Mouse (Mus musculus): ENCODE data around the gene Mapkapk5. TPM values are rescaled to one million over a fixed set of nuclear protein-coding genes. Genes with fewer than 3 reads are reported as not detected.

The Mapkapk5 gene
- polyA plus RNA-seq, 1 experiment from 2014 or later: 52.1 TPM

DNA sequence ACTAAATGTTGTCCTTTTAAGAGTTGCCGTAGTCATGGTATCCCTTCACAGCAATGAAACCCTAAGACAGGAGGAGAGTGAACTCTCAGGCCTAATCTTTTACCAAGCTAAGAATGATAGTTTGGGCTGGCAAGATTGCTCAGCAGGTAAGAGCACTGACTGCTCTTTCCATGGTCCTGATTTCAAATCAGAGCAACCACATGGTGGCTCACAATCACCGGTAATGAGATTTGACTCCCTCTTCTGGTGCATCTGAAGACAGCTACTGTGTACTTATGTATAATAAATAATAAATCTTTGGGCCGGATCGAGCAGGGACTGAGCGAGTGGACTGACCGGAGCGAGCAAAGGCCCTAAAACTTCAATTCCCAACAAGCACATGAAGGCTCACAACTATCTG, 4.5 kb downstream of the Mapkapk5 start:
- ATAC-seq (ENCODE audit: low FRiP score): no peak
- no peak overlapping the region for H3K4me3 ChIP-seq (ENCODE audit: low read depth, low read length)
- no peak overlapping the region for H3K9ac ChIP-seq (ENCODE audit: low read length)
- H3K9me3 ChIP-seq (ENCODE audit: control insufficient read depth, low read length): no peaks in the 10 kb centered on the region
- peaks cover 11% of the 10 kb centered on the region for H3K4me1 ChIP-seq (ENCODE audit: control insufficient read depth, insufficient read depth, low read length)
- no peak overlapping the region for H3K4me2 ChIP-seq
- 92% methylated on average over 7 of the region's 7 CpGs for WGBS
- DNase-seq (ENCODE audit: low spot score, missing footprints): no peak
- no peaks in the 10 kb centered on the region for H3K36me3 ChIP-seq (ENCODE audit: control insufficient read depth, insufficient read depth, low read length)
- no peaks in the 10 kb centered on the region for H3K27me3 ChIP-seq (ENCODE audit: control insufficient read depth, insufficient read depth, low read length)
- H3K27ac ChIP-seq (ENCODE audit: low read depth, low read length): no peak overlapping the region

DNA sequence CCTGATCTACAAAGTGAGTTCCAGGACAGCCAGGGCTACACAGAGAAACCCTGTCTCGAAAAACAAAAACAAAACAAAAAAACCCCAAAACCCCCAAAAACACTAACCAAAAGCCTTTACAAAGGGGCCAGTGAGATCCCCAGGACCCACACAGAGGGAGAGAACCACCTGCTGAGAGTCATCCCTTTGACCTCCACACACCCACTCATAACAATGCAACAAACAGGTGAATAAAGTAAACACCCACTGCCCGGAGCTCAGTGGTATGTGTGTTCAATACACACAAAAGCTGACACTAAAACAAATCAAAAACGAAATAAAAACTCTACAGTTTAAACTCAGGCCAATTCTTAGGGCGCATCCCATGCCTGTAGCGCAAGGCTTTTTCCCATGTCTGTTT, 5.6 kb downstream of the Mapkapk5 start:
- no peak overlapping the region for H3K27ac ChIP-seq (ENCODE audit: low read depth, low read length)
- ATAC-seq (ENCODE audit: low FRiP score): no peak
- H3K27me3 ChIP-seq (ENCODE audit: control insufficient read depth, insufficient read depth, low read length): no peaks in the 10 kb centered on the region
- no peak for DNase-seq (ENCODE audit: low spot score, missing footprints)
- H3K36me3 ChIP-seq (ENCODE audit: control insufficient read depth, insufficient read depth, low read length): peaks cover 4% of the 10 kb centered on the region
- no peaks in the 10 kb centered on the region for H3K9me3 ChIP-seq (ENCODE audit: control insufficient read depth, low read length)
- H3K9ac ChIP-seq (ENCODE audit: low read length): no peak overlapping the region
- H3K4me3 ChIP-seq (ENCODE audit: low read depth, low read length): no peak overlapping the region
- H3K4me1 ChIP-seq (ENCODE audit: control insufficient read depth, insufficient read depth, low read length): peaks cover 11% of the 10 kb centered on the region
- 95% methylated on average over 5 of the region's 5 CpGs for WGBS
- no peak overlapping the region for H3K4me2 ChIP-seq

DNA sequence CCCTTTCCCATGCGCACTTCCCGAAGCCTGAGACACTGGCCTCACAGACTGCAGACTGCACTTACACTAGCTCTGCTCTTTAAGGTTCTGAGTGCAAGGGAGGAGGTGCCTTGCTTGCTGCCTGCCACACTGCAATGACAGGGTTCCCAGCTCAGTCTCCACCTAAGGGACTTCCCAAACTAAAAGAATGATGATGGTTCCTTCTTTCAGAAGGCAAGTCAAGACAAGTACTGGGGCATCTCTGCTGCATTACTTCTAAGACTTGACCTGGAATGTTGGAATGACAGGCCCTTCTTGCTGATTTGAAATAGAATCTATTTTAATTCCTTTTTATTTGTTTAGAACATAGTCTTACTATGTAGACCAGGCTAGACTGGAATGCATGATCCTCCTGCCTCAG, 8.1 kb downstream of the Mapkapk5 start:
- no peak for ATAC-seq (ENCODE audit: low FRiP score)
- peaks cover 17% of the 10 kb centered on the region for H3K36me3 ChIP-seq (ENCODE audit: control insufficient read depth, insufficient read depth, low read length)
- no peaks in the 10 kb centered on the region for H3K27me3 ChIP-seq (ENCODE audit: control insufficient read depth, insufficient read depth, low read length)
- H3K4me3 ChIP-seq (ENCODE audit: low read depth, low read length): no peak overlapping the region
- H3K27ac ChIP-seq (ENCODE audit: low read depth, low read length): no peak overlapping the region
- H3K9ac ChIP-seq (ENCODE audit: low read length): no peak overlapping the region
- H3K9me3 ChIP-seq (ENCODE audit: control insufficient read depth, low read length): no peaks in the 10 kb centered on the region
- no peak for DNase-seq (ENCODE audit: low spot score, missing footprints)
- WGBS: 98% methylated on average over 2 of the region's 2 CpGs
- no peak overlapping the region for H3K4me2 ChIP-seq
- H3K4me1 ChIP-seq (ENCODE audit: control insufficient read depth, insufficient read depth, low read length): no peaks in the 10 kb centered on the region

DNA sequence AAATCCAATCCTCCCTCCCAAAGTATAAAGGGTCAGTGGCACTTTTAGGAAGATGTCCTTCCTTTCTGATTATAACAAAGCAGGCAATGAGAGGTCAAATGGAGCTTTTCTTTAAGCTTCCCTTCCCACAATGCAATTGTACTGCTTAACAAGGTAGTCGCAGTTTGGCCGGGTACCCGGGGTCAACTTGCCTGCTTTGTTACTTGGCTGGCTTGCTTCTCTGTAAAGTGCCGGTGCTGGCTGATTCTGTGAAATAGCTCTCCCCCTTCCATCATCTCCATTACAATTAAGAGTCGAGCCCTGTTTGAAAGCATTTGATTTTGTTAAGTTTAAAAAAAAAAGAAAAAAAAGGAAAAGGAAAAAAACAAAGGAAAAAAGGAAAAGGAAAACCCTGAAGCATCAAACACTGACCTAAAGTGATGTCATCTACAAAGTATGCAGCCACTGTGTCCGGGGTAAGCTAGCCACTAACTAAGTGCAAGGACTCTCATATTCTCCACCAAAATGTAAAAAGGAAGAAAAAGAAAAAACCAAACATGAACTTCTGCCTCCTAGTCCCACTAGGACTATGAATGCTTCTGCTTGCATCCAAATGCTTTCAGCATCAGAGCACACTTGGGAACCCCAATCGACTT, 8.7 kb downstream of the Mapkapk5 start:
- no peaks in the 10 kb centered on the region for H3K4me1 ChIP-seq (ENCODE audit: control insufficient read depth, insufficient read depth, low read length)
- H3K36me3 ChIP-seq (ENCODE audit: control insufficient read depth, insufficient read depth, low read length): peaks cover 21% of the 10 kb centered on the region
- H3K27me3 ChIP-seq (ENCODE audit: control insufficient read depth, insufficient read depth, low read length): no peaks in the 10 kb centered on the region
- no peak for ATAC-seq (ENCODE audit: low FRiP score)
- H3K9me3 ChIP-seq (ENCODE audit: control insufficient read depth, low read length): no peaks in the 10 kb centered on the region
- H3K4me2 ChIP-seq: no peak overlapping the region
- H3K9ac ChIP-seq (ENCODE audit: low read length): no peak overlapping the region
- no peak overlapping the region for H3K27ac ChIP-seq (ENCODE audit: low read depth, low read length)
- 72% methylated on average over 7 of the region's 7 CpGs for WGBS
- DNase-seq (ENCODE audit: low spot score, missing footprints): no peak
- no peak overlapping the region for H3K4me3 ChIP-seq (ENCODE audit: low read depth, low read length)

DNA sequence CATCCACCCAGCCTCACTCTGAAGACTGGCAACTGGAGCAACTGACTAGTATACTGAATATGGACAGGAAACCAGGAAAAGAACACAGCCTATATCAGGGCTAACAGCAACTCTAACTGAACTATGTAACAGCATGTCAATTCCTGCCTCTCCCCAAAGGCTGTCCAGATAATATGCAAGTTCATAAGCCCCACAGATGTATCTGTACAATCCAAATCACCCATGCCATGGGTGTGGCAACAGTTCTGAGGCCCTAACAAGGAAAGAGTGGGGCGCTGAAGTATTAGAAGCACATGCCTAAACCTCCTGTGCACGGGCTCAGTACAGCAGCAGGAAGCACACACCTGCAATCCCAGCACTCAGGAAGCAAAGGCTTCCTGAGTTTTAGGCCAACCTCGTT, 10.6 kb downstream of the Mapkapk5 start:
- Histone ChIP-seq H3K4me3 (ENCODE audit: low read depth, low read length) (no peak overlapping the region), H3K4me2 (no peak overlapping the region), H3K27me3 (ENCODE audit: control insufficient read depth, insufficient read depth, low read length) (no peaks in the 10 kb centered on the region), H3K9ac (ENCODE audit: low read length) (no peak overlapping the region), H3K36me3 (ENCODE audit: control insufficient read depth, insufficient read depth, low read length) (peaks cover 32% of the 10 kb centered on the region), H3K27ac (ENCODE audit: low read depth, low read length) (no peak overlapping the region), H3K4me1 (ENCODE audit: control insufficient read depth, insufficient read depth, low read length) (no peaks in the 10 kb centered on the region), H3K9me3 (ENCODE audit: control insufficient read depth, low read length) (no peaks in the 10 kb centered on the region)
- ATAC-seq (ENCODE audit: low FRiP score) (no peak), DNase-seq (ENCODE audit: low spot score, missing footprints) (no peak)
- WGBS: 97% methylated on average over 3 of the region's 3 CpGs

DNA sequence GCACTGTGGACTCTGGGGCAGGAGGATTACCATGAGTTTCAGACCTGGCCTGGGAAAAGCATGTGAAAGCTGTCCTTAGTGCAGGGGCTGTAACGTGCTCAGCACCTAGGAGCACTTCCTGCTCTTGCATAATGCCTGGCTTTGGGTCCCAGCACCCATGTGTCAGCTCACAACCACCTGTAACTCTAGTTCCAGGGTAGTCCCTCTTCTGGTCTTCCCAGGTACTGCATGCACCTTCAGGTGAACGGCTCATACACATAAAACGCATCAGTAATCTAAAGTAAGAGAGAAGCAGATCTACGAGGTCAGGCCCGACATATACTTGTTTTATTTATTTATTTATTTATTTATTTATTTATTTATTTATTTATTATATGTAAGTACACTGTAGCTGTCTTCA, 11.2 kb downstream of the Mapkapk5 start:
- no peak for ATAC-seq (ENCODE audit: low FRiP score)
- Histone ChIP-seq H3K9ac (ENCODE audit: low read length) (no peak overlapping the region), H3K4me2 (no peak overlapping the region), H3K4me3 (ENCODE audit: low read depth, low read length) (no peak overlapping the region), H3K4me1 (ENCODE audit: control insufficient read depth, insufficient read depth, low read length) (no peaks in the 10 kb centered on the region), H3K27me3 (ENCODE audit: control insufficient read depth, insufficient read depth, low read length) (no peaks in the 10 kb centered on the region), H3K9me3 (ENCODE audit: control insufficient read depth, low read length) (no peaks in the 10 kb centered on the region), H3K36me3 (ENCODE audit: control insufficient read depth, insufficient read depth, low read length) (peaks cover 34% of the 10 kb centered on the region), H3K27ac (ENCODE audit: low read depth, low read length) (no peak overlapping the region)
- 94% methylated on average over 5 of the region's 5 CpGs for WGBS
- DNase-seq (ENCODE audit: low spot score, missing footprints): no peak

DNA sequence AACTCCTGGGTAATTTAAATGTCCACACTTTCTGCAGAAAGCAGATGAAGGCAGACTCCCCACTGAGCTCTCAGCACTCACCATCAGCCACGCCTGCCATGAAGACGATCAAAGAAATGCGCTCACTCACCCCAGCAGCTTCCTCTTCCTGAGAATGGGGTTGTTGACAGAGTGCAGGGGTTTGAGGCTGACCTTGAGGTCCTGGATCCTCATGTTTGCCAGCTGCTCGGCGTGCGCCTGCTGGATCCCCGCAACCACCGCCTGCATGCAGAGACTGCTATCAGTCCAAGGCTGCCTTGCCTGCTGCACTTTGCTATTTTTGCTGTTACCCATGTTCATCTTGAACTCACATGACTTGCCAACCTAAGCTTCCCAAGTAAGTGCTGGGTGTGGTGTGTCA, 18.7 kb downstream of the Mapkapk5 start:
- Histone ChIP-seq H3K9me3 (ENCODE audit: control insufficient read depth, low read length) (no peaks in the 10 kb centered on the region), H3K4me2 (no peak overlapping the region), H3K4me3 (ENCODE audit: low read depth, low read length) (no peak overlapping the region), H3K4me1 (ENCODE audit: control insufficient read depth, insufficient read depth, low read length) (no peaks in the 10 kb centered on the region), H3K36me3 (ENCODE audit: control insufficient read depth, insufficient read depth, low read length) (peaks cover 42% of the 10 kb centered on the region), H3K9ac (ENCODE audit: low read length) (no peak overlapping the region), H3K27me3 (ENCODE audit: control insufficient read depth, insufficient read depth, low read length) (no peaks in the 10 kb centered on the region), H3K27ac (ENCODE audit: low read depth, low read length) (no peak overlapping the region)
- WGBS: 83% methylated on average over 8 of the region's 8 CpGs
- DNase-seq (ENCODE audit: low spot score, missing footprints): no peak
- ATAC-seq (ENCODE audit: low FRiP score): no peak

DNA sequence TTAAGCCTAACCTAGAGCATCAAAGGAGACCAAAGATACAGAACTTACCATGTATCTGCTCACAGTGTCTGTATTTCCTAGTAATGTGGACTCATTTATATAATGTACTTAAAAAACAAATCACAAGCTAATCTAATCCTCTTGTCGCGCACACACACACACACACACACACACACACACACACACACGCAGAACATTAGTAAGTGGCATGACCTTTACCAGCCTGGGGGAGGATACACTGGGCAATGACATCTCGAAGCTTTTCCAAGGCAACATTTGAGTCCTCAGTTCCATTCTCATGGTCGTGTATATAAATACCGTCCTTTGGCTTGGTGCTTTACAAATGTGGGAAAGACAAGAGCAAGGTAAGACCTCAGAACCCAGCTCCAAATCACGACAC, 19.2 kb downstream of the Mapkapk5 start:
- H3K9me3 ChIP-seq (ENCODE audit: control insufficient read depth, low read length): no peaks in the 10 kb centered on the region
- 87% methylated on average over 7 of the region's 7 CpGs for WGBS
- H3K4me1 ChIP-seq (ENCODE audit: control insufficient read depth, insufficient read depth, low read length): no peaks in the 10 kb centered on the region
- H3K4me2 ChIP-seq: no peak overlapping the region
- DNase-seq (ENCODE audit: low spot score, missing footprints) (no peak), ATAC-seq (ENCODE audit: low FRiP score) (no peak)
- no peak overlapping the region for H3K27ac ChIP-seq (ENCODE audit: low read depth, low read length)
- no peak overlapping the region for H3K9ac ChIP-seq (ENCODE audit: low read length)
- no peaks in the 10 kb centered on the region for H3K27me3 ChIP-seq (ENCODE audit: control insufficient read depth, insufficient read depth, low read length)
- H3K36me3 ChIP-seq (ENCODE audit: control insufficient read depth, insufficient read depth, low read length): peaks cover 41% of the 10 kb centered on the region
- H3K4me3 ChIP-seq (ENCODE audit: low read depth, low read length): no peak overlapping the region

DNA sequence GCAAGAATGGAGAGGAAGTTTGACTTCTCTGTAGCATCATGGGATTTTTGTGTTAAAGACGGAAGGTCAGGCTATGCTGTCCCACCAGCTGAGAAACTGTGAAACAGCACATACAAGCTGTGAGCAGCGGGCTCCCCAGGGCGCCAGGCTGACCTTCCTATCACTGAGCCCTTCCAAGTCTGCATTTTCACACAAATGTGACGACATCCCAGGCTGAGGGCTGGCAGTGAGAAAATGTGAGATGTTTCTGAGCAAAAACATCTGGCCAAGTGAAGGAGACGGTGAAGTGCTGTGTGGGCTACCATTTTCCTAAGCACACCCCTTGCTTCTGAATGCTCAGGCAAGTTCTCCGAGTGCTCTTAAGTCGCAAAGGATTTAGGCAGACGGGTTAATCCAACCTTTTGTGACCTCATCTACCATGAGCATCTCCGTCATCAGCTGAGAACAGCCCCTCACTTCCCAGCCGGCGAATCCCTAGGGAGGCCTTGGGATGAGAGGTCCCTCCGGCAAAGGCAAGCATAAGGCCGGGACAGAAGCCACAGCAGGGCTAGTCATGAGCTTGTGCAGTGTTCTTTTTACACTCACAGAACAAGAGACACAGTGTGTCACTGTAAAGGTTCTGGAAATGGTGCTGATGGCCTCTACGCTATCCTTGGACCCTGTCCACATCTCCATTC, 19.8 kb downstream of the Mapkapk5 start:
- WGBS: 87% methylated on average over 14 of the region's 14 CpGs
- ATAC-seq (ENCODE audit: low FRiP score): no peak

More for the DNA sequence above, 19.8 kb downstream of the Mapkapk5 start:
- Histone ChIP-seq H3K9me3 (ENCODE audit: control insufficient read depth, low read length) (no peaks in the 10 kb centered on the region), H3K36me3 (ENCODE audit: control insufficient read depth, insufficient read depth, low read length) (peaks cover 35% of the 10 kb centered on the region), H3K27ac (ENCODE audit: low read depth, low read length) (no peak overlapping the region), H3K4me1 (ENCODE audit: control insufficient read depth, insufficient read depth, low read length) (no peaks in the 10 kb centered on the region), H3K4me3 (ENCODE audit: low read depth, low read length) (no peak overlapping the region), H3K27me3 (ENCODE audit: control insufficient read depth, insufficient read depth, low read length) (no peaks in the 10 kb centered on the region), H3K4me2 (no peak overlapping the region), H3K9ac (ENCODE audit: low read length) (no peak overlapping the region)
- DNase-seq (ENCODE audit: low spot score, missing footprints): no peak

Measured in midbrain, embryonic 11.5 days (tissue).